Mouse (Mus musculus): Measurements from ENCODE around the gene Myl10. TPM values are rescaled to one million over a fixed set of nuclear protein-coding genes. Genes with fewer than 3 reads are reported as not detected.
"Not testable (repeated sequence)": the region's sequence is repeated elsewhere in the genome, so short reads cannot be mapped to it uniquely, and the experiment has no call there.

Gene Myl10
- total RNA-seq, 1 experiment from 2014 or later = 14.5 TPM

DNA sequence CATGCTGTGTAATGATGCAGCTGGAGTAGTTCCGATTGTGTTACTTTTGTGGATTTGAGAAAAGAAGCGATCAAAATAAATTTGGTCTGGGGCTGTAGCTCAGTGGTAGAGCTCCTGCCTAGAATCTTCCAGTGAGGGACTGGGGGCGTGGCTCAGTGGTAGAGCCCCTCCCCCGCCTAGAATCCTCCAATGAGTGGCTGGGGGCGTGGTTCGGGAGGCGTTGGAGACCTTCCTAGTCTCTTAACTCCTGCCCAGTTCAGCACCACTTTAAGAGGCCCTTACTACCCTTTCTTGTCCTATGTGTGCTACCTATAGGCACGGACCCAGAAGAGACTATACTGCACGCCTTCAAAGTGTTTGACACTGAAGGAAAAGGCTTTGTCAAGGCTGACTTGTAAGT is 4.7 kb downstream of the Myl10 start:
- ATAC-seq (replicated peaks in 1 of 2; ENCODE audit: insufficient read depth in 1 of 2, low FRiP score in 2 of 2, low TSS enrichment in 1 of 2, low read depth in 1 of 2, poor library complexity in 2 of 2, severe bottlenecking in 2 of 2) = no peak

DNA sequence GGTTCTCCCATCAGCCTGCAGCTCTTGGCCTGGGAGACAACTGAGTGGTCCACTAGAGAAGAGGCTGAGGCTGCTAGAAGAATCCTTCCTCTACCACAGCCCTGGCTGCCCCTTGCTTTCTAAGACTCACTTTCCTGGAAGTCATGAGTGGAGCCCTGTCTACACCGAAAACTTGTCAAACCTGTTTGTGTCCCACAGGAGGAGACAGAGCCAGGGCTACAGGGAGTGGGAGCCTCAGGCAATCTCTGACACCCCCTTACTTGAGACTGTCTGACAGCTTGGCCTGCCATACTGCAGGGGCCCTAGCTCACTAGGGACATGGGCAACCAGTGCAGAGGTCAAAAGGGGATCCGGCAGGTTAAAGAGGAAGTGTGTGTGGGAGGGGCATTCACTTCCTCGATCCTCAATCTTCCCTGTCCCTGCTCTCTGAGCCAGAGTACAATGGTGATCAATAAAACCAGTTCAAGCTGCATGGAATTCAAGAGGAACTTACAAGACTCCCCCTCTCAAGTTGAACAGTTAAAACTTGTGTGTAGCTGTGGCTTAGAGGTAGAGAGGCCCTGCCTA is 9.3 kb downstream of the Myl10 start:
- ATAC-seq (replicated peaks in 1 of 2; ENCODE audit: insufficient read depth in 1 of 2, low FRiP score in 2 of 2, low TSS enrichment in 1 of 2, low read depth in 1 of 2, poor library complexity in 2 of 2, severe bottlenecking in 2 of 2) = 0 out of 4 replicates have a peak, but pooled peaks of 1 of the 2 experiments have one; percentile 4

DNA sequence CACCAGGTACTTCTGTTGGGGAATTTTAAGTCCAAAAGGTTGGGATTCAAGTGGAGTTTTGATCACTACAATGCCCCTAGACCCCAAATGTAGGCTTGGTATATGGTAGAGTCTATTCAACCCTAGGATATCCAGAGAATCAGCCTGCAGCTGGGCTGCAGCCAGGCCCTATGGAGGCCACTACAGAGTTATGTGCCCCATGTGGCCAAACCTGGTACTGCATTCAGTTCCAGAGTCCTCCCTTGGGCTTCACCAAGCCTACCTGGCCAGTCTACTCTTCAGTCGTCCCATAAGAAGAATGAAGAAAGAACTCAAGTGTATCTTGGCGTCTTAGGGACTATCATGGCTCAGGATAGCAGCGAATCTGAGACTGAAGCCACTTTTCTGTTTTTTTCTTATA is 10.8 kb downstream of the Myl10 start:
- peak in 1 of 2 experiments; percentile 46; a peak in 1 of 4 replicates for ATAC-seq (replicated peaks in 1 of 2; ENCODE audit: insufficient read depth in 1 of 2, low FRiP score in 2 of 2, low TSS enrichment in 1 of 2, low read depth in 1 of 2, poor library complexity in 2 of 2, severe bottlenecking in 2 of 2)

- ATAC-seq (replicated peaks in 1 of 2; ENCODE audit: insufficient read depth in 1 of 2, low FRiP score in 2 of 2, low TSS enrichment in 1 of 2, low read depth in 1 of 2, poor library complexity in 2 of 2, severe bottlenecking in 2 of 2) = no peak
These were observed 11.2 kb downstream of the Myl10 start for GRCm38 (mm10) chr5:136704151-136704550.

DNA sequence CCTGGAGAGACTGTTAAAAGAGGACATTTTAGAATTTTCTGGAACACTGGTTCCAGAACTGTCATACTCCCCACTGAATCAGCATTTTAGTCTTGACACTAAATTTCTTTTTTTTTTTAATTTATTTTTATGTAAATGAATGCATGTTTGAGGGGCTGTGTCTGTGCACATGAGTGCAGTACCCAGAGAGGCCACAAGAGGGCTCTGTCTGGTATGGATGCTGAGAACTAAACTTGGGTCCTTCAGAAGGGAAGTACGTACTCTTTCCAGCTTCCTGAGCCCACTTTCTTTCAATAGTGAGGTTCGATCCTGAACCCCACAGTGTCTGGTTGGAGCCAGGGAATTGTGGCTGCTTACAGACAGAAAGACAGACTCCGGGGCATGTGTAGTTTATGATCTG is 12.6 kb downstream of the Myl10 start:
- ATAC-seq (replicated peaks in 1 of 2; ENCODE audit: insufficient read depth in 1 of 2, low FRiP score in 2 of 2, low TSS enrichment in 1 of 2, low read depth in 1 of 2, poor library complexity in 2 of 2, severe bottlenecking in 2 of 2) = no peak

DNA sequence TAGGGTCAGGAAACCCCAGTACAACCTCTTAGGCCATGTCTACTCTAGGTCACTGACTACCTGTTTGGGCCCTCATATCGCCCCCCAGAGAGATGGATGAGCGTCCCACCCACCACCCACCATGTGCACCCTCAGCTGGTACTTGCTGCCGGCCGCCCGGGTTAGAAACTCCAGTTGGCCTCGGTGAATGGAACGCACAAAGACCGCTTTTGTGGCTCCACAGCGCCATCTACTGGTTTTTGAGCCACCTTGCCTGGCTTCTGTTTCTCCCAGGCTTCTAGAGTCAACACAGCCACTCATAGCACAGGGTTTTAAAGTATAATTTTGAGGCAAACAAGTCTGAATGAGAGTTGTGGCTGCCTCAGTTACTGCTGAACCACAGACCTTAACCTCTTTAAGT is 13.9 kb downstream of the Myl10 start:
- ATAC-seq (replicated peaks in 1 of 2; ENCODE audit: insufficient read depth in 1 of 2, low FRiP score in 2 of 2, low TSS enrichment in 1 of 2, low read depth in 1 of 2, poor library complexity in 2 of 2, severe bottlenecking in 2 of 2) = peak; percentile 65 to 74

- no peak for ATAC-seq (replicated peaks in 1 of 2; ENCODE audit: insufficient read depth in 1 of 2, low FRiP score in 2 of 2, low TSS enrichment in 1 of 2, low read depth in 1 of 2, poor library complexity in 2 of 2, severe bottlenecking in 2 of 2)
These were observed 15.2 kb downstream of the Myl10 start for GRCm38 (mm10) chr5:136708116-136708515.

- ATAC-seq (replicated peaks in 1 of 2; ENCODE audit: insufficient read depth in 1 of 2, low FRiP score in 2 of 2, low TSS enrichment in 1 of 2, low read depth in 1 of 2, poor library complexity in 2 of 2, severe bottlenecking in 2 of 2) = no peak
These were observed 17.8 kb downstream of the Myl10 start for GRCm38 (mm10) chr5:136710742-136711141.

GRCm38 (mm10) chr5:136714232-136714875 is 21.4 kb downstream of the Myl10 start:
- ATAC-seq (replicated peaks in 1 of 2; ENCODE audit: insufficient read depth in 1 of 2, low FRiP score in 2 of 2, low TSS enrichment in 1 of 2, low read depth in 1 of 2, poor library complexity in 2 of 2, severe bottlenecking in 2 of 2) = no peak

GRCm38 (mm10) chr5:136714879-136715278 is 21.9 kb downstream of the Myl10 start:
- ATAC-seq (replicated peaks in 1 of 2; ENCODE audit: insufficient read depth in 1 of 2, low FRiP score in 2 of 2, low TSS enrichment in 1 of 2, low read depth in 1 of 2, poor library complexity in 2 of 2, severe bottlenecking in 2 of 2) = peak; percentile 33 to 49; a peak in 3 of 4 replicates

GRCm38 (mm10) chr5:136716696-136717572 is 24.0 kb downstream of the Myl10 start:
- ATAC-seq (replicated peaks in 1 of 2; ENCODE audit: insufficient read depth in 1 of 2, low FRiP score in 2 of 2, low TSS enrichment in 1 of 2, low read depth in 1 of 2, poor library complexity in 2 of 2, severe bottlenecking in 2 of 2) = no peak

DNA sequence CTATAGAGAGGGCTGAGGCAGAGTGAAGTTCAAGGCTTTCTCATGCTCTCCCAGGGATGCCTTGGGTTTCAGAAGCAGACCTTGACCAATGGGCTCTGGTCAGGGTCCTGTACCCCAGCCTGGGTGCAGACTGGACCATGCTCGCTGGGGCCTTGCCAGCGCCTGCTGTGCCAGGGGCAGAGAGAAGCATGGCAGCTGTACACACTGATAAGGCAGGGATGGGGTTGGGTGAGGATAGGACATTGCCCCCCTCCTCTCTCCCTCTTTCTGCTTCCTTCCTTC is 24.6 kb downstream of the Myl10 start:
- ATAC-seq (replicated peaks in 1 of 2; ENCODE audit: insufficient read depth in 1 of 2, low FRiP score in 2 of 2, low TSS enrichment in 1 of 2, low read depth in 1 of 2, poor library complexity in 2 of 2, severe bottlenecking in 2 of 2) = no peak

DNA sequence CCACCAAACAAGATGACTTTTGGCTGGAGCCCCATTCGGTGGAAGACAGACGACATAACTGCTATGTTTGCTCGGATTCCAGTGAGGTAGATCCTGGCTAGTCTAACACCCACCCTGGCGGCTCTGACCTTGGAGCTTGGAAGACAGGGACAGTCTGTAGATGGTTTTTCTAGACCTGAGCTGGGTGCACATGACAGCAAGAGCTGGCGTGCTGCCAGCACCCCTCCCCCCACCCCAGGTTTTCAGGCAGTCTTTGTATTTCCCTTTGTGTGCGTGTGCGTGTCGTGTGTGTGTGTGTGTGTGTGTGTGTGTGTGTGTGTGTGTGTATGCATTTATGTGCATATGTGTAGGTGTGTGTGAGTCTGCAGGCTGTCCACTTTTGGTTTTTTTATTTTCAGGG is 25.7 kb downstream of the Myl10 start:
- ATAC-seq (replicated peaks in 1 of 2; ENCODE audit: insufficient read depth in 1 of 2, low FRiP score in 2 of 2, low TSS enrichment in 1 of 2, low read depth in 1 of 2, poor library complexity in 2 of 2, severe bottlenecking in 2 of 2) = no peak

DNA sequence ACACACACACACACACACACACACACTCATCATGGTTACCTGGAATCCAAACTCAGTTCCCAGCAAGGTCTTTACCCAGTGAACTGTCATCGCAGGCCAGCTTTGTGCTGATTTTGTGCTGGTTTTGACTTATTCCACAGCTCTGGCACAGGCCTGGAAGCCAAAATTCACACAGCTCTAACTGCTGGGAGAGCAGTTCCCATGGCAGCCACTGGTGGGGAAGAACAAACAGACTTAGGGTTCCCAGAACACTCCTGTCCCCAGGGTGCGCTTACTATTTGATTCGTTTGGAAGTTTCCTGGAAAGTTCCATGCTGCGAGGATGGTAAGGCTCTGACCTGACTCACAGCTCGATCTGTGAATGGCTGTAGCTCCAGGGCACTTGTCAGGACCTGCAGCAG is 28.6 kb downstream of the Myl10 start:
- no peak for ATAC-seq (replicated peaks in 1 of 2; ENCODE audit: insufficient read depth in 1 of 2, low FRiP score in 2 of 2, low TSS enrichment in 1 of 2, low read depth in 1 of 2, poor library complexity in 2 of 2, severe bottlenecking in 2 of 2)

GRCm38 (mm10) chr5:136726271-136726670 is 33.3 kb downstream of the Myl10 start:
- not testable (repeated sequence) for ATAC-seq (replicated peaks in 1 of 2; ENCODE audit: insufficient read depth in 1 of 2, low FRiP score in 2 of 2, low TSS enrichment in 1 of 2, low read depth in 1 of 2, poor library complexity in 2 of 2, severe bottlenecking in 2 of 2)

DNA sequence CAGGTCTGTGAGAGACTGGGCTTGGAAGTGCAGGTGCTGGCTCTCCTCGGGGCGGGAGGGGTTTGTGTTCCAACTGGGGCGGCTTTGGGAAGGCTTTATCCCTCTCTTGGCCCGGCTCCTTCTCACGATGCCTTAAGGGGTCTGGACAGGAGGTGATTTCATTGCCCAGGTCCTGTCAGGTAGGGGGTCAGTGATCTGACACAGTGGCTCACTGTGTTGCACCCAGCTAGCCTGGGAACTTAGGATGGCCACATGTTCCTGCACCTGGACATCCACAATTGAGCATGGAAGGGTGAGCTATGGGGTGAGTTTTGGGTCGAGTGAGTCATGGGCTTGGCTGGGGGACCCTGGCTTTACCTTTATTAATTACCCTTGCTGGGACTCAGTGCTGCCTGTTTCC is 46.0 kb downstream of the Myl10 start:
- no peak for ATAC-seq (replicated peaks in 1 of 2; ENCODE audit: insufficient read depth in 1 of 2, low FRiP score in 2 of 2, low TSS enrichment in 1 of 2, low read depth in 1 of 2, poor library complexity in 2 of 2, severe bottlenecking in 2 of 2)

GRCm38 (mm10) chr5:136746596-136746995 is 53.6 kb downstream of the Myl10 start:
- no peak for ATAC-seq (replicated peaks in 1 of 2; ENCODE audit: insufficient read depth in 1 of 2, low FRiP score in 2 of 2, low TSS enrichment in 1 of 2, low read depth in 1 of 2, poor library complexity in 2 of 2, severe bottlenecking in 2 of 2)

Data from hematopoietic stem cell, adult 5-6 weeks (primary cell).